Comparison of ENCODE assay signal across 8 mouse cellular contexts in the genomic region with DNA sequence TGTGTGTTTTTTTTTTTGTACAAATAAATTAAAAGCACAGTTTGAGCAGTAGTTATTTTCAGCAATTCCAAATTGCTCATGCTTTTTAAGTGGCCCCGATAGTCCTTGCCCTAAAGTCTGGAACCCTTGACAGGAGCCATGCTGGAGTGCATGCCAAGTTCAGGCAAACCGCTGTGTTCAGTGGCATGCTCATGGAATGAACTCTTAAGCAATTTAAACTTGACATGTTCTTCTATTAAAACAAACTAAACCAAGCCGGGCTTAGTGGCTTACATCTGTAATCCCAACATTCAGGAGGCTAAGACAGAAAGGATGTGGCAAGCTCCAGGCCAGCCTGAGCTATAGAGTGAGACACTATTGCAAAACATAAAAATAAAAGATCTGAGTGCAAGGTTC. TPM values are rescaled to one million over a fixed set of nuclear protein-coding genes. Genes with fewer than 3 reads are reported as not detected.
DNase-seq lines count a peak whose midpoint lies in the region; ATAC-seq lines count a peak whose summit lies in the region.

No protein-coding gene starts in this region.

- peaks cover 8% of the 10 kb centered on the region; the same call in 1 of the 2 replicates for H3K4me1 ChIP-seq in hindbrain, embryonic 10.5 days (replicated peaks)

- peak overlapping the region; percentile 49 for H3K4me3 ChIP-seq in hindbrain, embryonic 10.5 days

- H3K36me3 ChIP-seq in hindbrain, embryonic 10.5 days: no peaks in the 10 kb centered on the region

- no peak for ATAC-seq in cerebellum, adult (ENCODE audit: insufficient number of reproducible peaks, low FRiP score, low TSS enrichment)

- peaks cover 24% of the 10 kb centered on the region for H3K27me3 ChIP-seq in hindbrain, embryonic 10.5 days (ENCODE audit: insufficient read depth, poor library complexity, severe bottlenecking)

- peak; percentile 78 for DNase-seq in heart, adult 11 months
- no peak for DNase-seq in heart, postnatal 14 days
- DNase-seq in NIH3T3 (ENCODE audit: low read depth): peak; percentile 66
- DNase-seq in hindbrain, embryonic 10.5 days (ENCODE audit: low spot score): no peak
- peak; percentile 16 for DNase-seq in lung, postnatal 36 days
- no peak for DNase-seq in left cerebral cortex, postnatal 36 days (ENCODE audit: low spot score in 2 of 2)
- DNase-seq in adrenal gland, adult 18-20 months (ENCODE audit: low spot score in 2 of 2): no peak

- H3K27ac ChIP-seq in hindbrain, embryonic 10.5 days: peak overlapping the region; percentile 79; the same call in 1 of the 2 replicates

- WGBS in hindbrain, embryonic 10.5 days: 41% methylated on average over 3 of the region's 3 CpGs

- no peaks in the 10 kb centered on the region for H3K9me3 ChIP-seq in hindbrain, embryonic 10.5 days

- intact Hi-C loops in heart, postnatal 14 days (cut with DNase I): no loop called here
- intact Hi-C loops in left cerebral cortex, postnatal 36 days (cut with DNase I): no loop called here

RNA-seq across cellular contexts. Expression of a gene that starts 11.8 kb away (rescaled TPM):
- total RNA-seq in heart, postnatal 14 days (2021): 1 to 10 TPM; 2.7 to 2.8 TPM
- polyA plus RNA-seq in hindbrain, embryonic 10.5 days (2016; fragmentation: Nextera tagmentation; extraction: Ambion mirVana): 4.4 and 4.9 TPM in 2 replicates
- 10 to 100 TPM; 91.2 to 95.7 TPM for total RNA-seq in left cerebral cortex, postnatal 36 days (2021)
- 10 to 100 TPM in 1 of 2 experiments, 1 to 10 TPM in 1; 6.4 to 29.1 TPM for total RNA-seq in adrenal gland, adult 18-20 months (2021)

Comparison
In these comparisons a context has a peak if more than half of its experiments do, and no peak if none do; other contexts are left out.
1. DNase-seq: peak in heart, adult 11 months (single experiment), NIH3T3 (single experiment) and lung, postnatal 36 days (single experiment); none in heart, postnatal 14 days (0 of 2), hindbrain, embryonic 10.5 days (single experiment), left cerebral cortex, postnatal 36 days (0 of 2) and adrenal gland, adult 18-20 months (0 of 2).